Mouse (Mus musculus): Measurements from ENCODE around the gene Pglyrp4. TPM values are rescaled to one million over a fixed set of nuclear protein-coding genes. Genes with fewer than 3 reads are reported as not detected.
"Not testable (repeated sequence)": the region's sequence is repeated elsewhere in the genome, so short reads cannot be mapped to it uniquely, and the experiment has no call there.

Pglyrp4 gene
- not detected for total RNA-seq (2022)

- DNase-seq (ENCODE audit: low spot score): no peak
Measured at GRCm38 (mm10) chr3:90726606-90727005, at the start of gene Pglyrp4. Gene Pglyrp4 (plus strand): TSS chr3:90726906.

GRCm38 (mm10) chr3:90678656-90679055 is 48.0 kb upstream of the Pglyrp4 start:
- no peak for DNase-seq (ENCODE audit: low spot score)

GRCm38 (mm10) chr3:90683929-90684328 is 42.8 kb upstream of the Pglyrp4 start:
- DNase-seq (ENCODE audit: low spot score): no peak

- no peak for DNase-seq (ENCODE audit: low spot score)
Measured at GRCm38 (mm10) chr3:90686835-90687234, 39.9 kb upstream of the Pglyrp4 start.

- DNase-seq (ENCODE audit: low spot score): no peak
Measured at GRCm38 (mm10) chr3:90693496-90693895, 33.2 kb upstream of the Pglyrp4 start.

- no peak for DNase-seq (ENCODE audit: low spot score)
Measured at GRCm38 (mm10) chr3:90695613-90696012, 31.1 kb upstream of the Pglyrp4 start, which contains the start of gene S100a9. Gene S100a9 (minus strand): TSS chr3:90695721.

- DNase-seq (ENCODE audit: low spot score): no peak
Measured at GRCm38 (mm10) chr3:90702244-90702643, 24.5 kb upstream of the Pglyrp4 start.

- peak; percentile 10 for DNase-seq (ENCODE audit: low spot score)
Measured at GRCm38 (mm10) chr3:90708523-90709202, 18.0 kb upstream of the Pglyrp4 start.

GRCm38 (mm10) chr3:90709591-90710460 is 16.9 kb upstream of the Pglyrp4 start:
- DNase-seq (ENCODE audit: low spot score): peak; percentile 68

- no peak for DNase-seq (ENCODE audit: low spot score)
Measured at GRCm38 (mm10) chr3:90749658-90750057, 23.0 kb downstream of the Pglyrp4 start.

GRCm38 (mm10) chr3:90777776-90778175 is 51.1 kb downstream of the Pglyrp4 start, which contains the start of gene Gm5849:
Gene Gm5849 (minus strand): TSS chr3:90777876.
- DNase-seq (ENCODE audit: low spot score): not testable (repeated sequence)

Other genes starting within 250 kb of the Pglyrp4 start
- gene Snapin, start 235.9 kb upstream of the Pglyrp4 start, total RNA-seq (2022): 10 to 100 TPM; 69.7 to 77.6 (median 75.4) TPM
- gene Chtop, start 217.4 kb upstream of the Pglyrp4 start, total RNA-seq (2022): 100 to 1,000 TPM in 1 of 4 experiments, 10 to 100 TPM in 3; 93.2 to 105 (median 94.2) TPM
- gene S100a1, start 212.5 kb upstream of the Pglyrp4 start, total RNA-seq (2022): 1,000 to 10,000 TPM; 1,071 to 1,219 (median 1,134) TPM
- 10 to 100 TPM; 25.0 to 34.8 (median 27.8) TPM for gene S100a13, start 212.5 kb upstream of the Pglyrp4 start, total RNA-seq (2022)
- under 1 TPM in 3 of 4 experiments, not detected in 1; 0.35 to 0.55 (median 0.37) TPM for gene S100a14, start 200.1 kb upstream of the Pglyrp4 start, total RNA-seq (2022)
- gene S100a16, start 189.7 kb upstream of the Pglyrp4 start, total RNA-seq (2022): 10 to 100 TPM; 59.8 to 77.4 (median 72.4) TPM
- not detected for gene S100a3, start 166.3 kb upstream of the Pglyrp4 start, total RNA-seq (2022)
- not detected for gene S100a2, start 136.7 kb upstream of the Pglyrp4 start, total RNA-seq (2022)
- not detected for gene Gm42674, start 125.0 kb upstream of the Pglyrp4 start, total RNA-seq (2022)
- gene S100a4, start 123.1 kb upstream of the Pglyrp4 start, total RNA-seq (2022): 10 to 100 TPM in 2 of 4 experiments, 1 to 10 TPM in 2; 5.9 to 16.2 (median 9.5) TPM
- not detected for gene S100a5, start 118.4 kb upstream of the Pglyrp4 start, total RNA-seq (2022)
- 10 to 100 TPM; 54.7 to 77.4 (median 69.0) TPM for gene S100a6, start 114.0 kb upstream of the Pglyrp4 start, total RNA-seq (2022)
- gene S100a7a, start 72.9 kb upstream of the Pglyrp4 start, total RNA-seq (2022): under 1 TPM in 1 of 4 experiments, not detected in 3; 0.29 TPM
- 1 to 10 TPM in 3 of 4 experiments, under 1 TPM in 1; 0.97 to 7.2 (median 2.7) TPM for gene S100a8, start 57.9 kb upstream of the Pglyrp4 start, total RNA-seq (2022)
- 10 to 100 TPM in 1 of 4 experiments, 1 to 10 TPM in 3; 1.2 to 11.8 (median 2.5) TPM for gene S100a9, start 31.2 kb upstream of the Pglyrp4 start, total RNA-seq (2022)
- not detected for gene Gm5849, start 51.0 kb downstream of the Pglyrp4 start, total RNA-seq (2022)

Data from heart, adult 8-10 months (tissue).